Mouse (Mus musculus): Measurements from ENCODE around the gene Aym1. TPM values are rescaled to one million over a fixed set of nuclear protein-coding genes. Genes with fewer than 3 reads are reported as not detected.

The Aym1 gene
- total and polyA plus RNA-seq, 2 experiments from 2014 or later = not detected

- DNase-seq (ENCODE audit: low spot score) (peak; percentile 77), ATAC-seq (peak; percentile 76)
- WGBS = 20% methylated on average over 3 of the region's 3 CpGs
- Histone ChIP-seq H3K4me3 (ENCODE audit: low read length) (no peak overlapping the region), H3K9me3 (ENCODE audit: low read length) (no peaks in the 10 kb centered on the region), H3K27me3 (ENCODE audit: insufficient read depth, low read length) (0 out of 2 replicates have a peak, but pooled peaks cover under 1% of the 10 kb centered on the region), H3K4me1 (ENCODE audit: insufficient read depth, low read length) (peaks cover 8% of the 10 kb centered on the region; the same call in 1 of the 2 replicates), H3K4me2 (ENCODE audit: low read depth, low read length) (no peak overlapping the region), H3K36me3 (ENCODE audit: insufficient read depth, low read length) (no peaks in the 10 kb centered on the region), H3K27ac (0 out of 2 replicates have a peak overlapping the region, but pooled peaks have one; percentile 32), H3K9ac (replicated peaks; ENCODE audit: low read length) (no peak overlapping the region)
- TF ChIP-seq CTCF (IDR thresholded peaks at IDR 0.05; ENCODE audit: low read depth) = no peak
Observed at GRCm38 (mm10) chr5:113351768-113352167, 5.3 kb upstream of the Aym1 start.

DNA sequence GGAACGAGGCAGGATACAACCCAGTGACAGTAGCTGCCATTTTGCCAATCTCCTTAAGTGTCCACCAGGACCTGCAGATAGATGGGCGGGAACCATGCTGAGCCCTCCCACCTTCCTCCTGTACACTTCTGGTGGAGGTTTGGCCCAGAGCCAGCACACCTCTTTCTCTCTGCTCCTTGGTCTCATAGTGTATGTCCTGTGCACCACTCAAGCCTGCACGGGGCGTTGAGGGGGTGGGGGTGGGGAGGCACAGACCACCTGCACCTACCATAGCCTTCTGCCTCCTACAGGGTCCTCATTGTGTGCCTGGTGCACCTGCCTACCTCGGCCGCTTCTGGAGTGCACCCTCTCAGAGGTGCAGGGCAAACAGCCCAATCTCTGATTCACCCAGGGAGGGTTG is 4.5 kb upstream of the Aym1 start:
- Histone ChIP-seq H3K36me3 (ENCODE audit: insufficient read depth, low read length) (no peaks in the 10 kb centered on the region), H3K27me3 (ENCODE audit: insufficient read depth, low read length) (no peaks in the 10 kb centered on the region), H3K9ac (replicated peaks; ENCODE audit: low read length) (no peak overlapping the region), H3K4me2 (ENCODE audit: low read depth, low read length) (no peak overlapping the region), H3K27ac (no peak overlapping the region), H3K4me1 (ENCODE audit: insufficient read depth, low read length) (peaks cover 8% of the 10 kb centered on the region; the same call in 1 of the 2 replicates), H3K9me3 (ENCODE audit: low read length) (no peaks in the 10 kb centered on the region), H3K4me3 (ENCODE audit: low read length) (no peak overlapping the region)
- no peak for TF ChIP-seq CTCF (IDR thresholded peaks at IDR 0.05; ENCODE audit: low read depth)
- DNase-seq (ENCODE audit: low spot score) (no peak), ATAC-seq (no peak)
- WGBS = 47% methylated on average over 6 of the region's 6 CpGs

GRCm38 (mm10) chr5:113354311-113354710 is 2.8 kb upstream of the Aym1 start:
- H3K27me3 ChIP-seq (ENCODE audit: insufficient read depth, low read length) = no peaks in the 10 kb centered on the region
- DNase-seq (ENCODE audit: low spot score) = no peak
- H3K36me3 ChIP-seq (ENCODE audit: insufficient read depth, low read length) = no peaks in the 10 kb centered on the region
- no peaks in the 10 kb centered on the region for H3K4me1 ChIP-seq (ENCODE audit: insufficient read depth, low read length)
- no peak for ATAC-seq
- no peak overlapping the region for H3K4me3 ChIP-seq (ENCODE audit: low read length)
- no peak overlapping the region for H3K9ac ChIP-seq (replicated peaks; ENCODE audit: low read length)
- WGBS = 43% methylated on average over 16 of the region's 16 CpGs
- no peak overlapping the region for H3K4me2 ChIP-seq (ENCODE audit: low read depth, low read length)
- no peaks in the 10 kb centered on the region for H3K9me3 ChIP-seq (ENCODE audit: low read length)
- no peak for TF ChIP-seq CTCF (IDR thresholded peaks at IDR 0.05; ENCODE audit: low read depth)
- H3K27ac ChIP-seq = no peak overlapping the region

DNA sequence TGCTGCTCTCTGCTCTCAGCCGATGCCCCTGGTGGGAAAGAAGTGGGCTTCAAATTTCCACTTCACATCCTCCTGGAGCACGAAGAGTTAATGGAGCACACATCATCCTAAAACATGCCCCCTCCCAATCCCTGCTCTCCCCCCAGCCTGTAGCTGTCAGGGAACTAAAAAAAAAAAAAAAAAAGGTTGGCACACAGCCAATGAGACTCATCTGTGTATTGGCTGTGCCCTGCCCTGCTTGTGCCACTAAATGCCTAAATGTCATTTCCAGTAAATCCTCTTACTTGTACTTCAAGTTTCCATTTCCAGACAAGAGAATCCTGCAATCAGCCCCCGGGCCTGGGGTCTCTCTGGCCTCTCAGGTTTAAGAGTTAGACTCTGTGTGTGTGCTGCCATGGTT is 562 bp downstream of the Aym1 start:
- no peaks in the 10 kb centered on the region for H3K9me3 ChIP-seq (ENCODE audit: low read length)
- peak; percentile 56 for DNase-seq (ENCODE audit: low spot score)
- no peak overlapping the region for H3K27ac ChIP-seq
- no peaks in the 10 kb centered on the region for H3K27me3 ChIP-seq (ENCODE audit: insufficient read depth, low read length)
- H3K9ac ChIP-seq (replicated peaks; ENCODE audit: low read length) = no peak overlapping the region
- no peak for ATAC-seq
- H3K4me3 ChIP-seq (ENCODE audit: low read length) = no peak overlapping the region
- H3K36me3 ChIP-seq (ENCODE audit: insufficient read depth, low read length) = no peaks in the 10 kb centered on the region
- TF ChIP-seq CTCF (IDR thresholded peaks at IDR 0.05; ENCODE audit: low read depth) = no peak
- WGBS = 32% methylated on average over 3 of the region's 3 CpGs
- no peaks in the 10 kb centered on the region for H3K4me1 ChIP-seq (ENCODE audit: insufficient read depth, low read length)
- H3K4me2 ChIP-seq (ENCODE audit: low read depth, low read length) = no peak overlapping the region

DNA sequence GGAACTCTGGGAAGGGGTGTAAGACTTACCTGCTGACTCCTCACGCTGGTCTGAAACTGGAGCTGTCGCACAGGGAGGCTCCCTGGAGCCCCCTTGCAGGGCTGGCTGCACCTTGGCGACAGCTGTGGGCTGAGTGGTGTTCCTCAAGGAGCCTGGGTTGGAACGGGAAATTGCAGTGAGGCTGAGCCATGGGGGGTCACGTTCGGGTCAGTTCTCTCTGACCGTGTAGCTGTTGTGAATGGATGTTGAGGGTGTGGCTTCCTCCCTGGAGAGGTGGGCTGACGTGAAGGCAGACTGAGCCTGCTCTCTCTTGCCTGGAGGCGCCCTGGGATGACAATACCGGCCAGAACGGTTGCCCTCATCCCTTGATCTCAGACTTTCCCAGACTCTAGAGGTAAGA is 1.7 kb downstream of the Aym1 start:
- Histone ChIP-seq H3K9me3 (ENCODE audit: low read length) (no peaks in the 10 kb centered on the region), H3K27me3 (ENCODE audit: insufficient read depth, low read length) (no peaks in the 10 kb centered on the region), H3K27ac (no peak overlapping the region), H3K36me3 (ENCODE audit: insufficient read depth, low read length) (no peaks in the 10 kb centered on the region), H3K4me1 (ENCODE audit: insufficient read depth, low read length) (no peaks in the 10 kb centered on the region), H3K9ac (replicated peaks; ENCODE audit: low read length) (no peak overlapping the region), H3K4me2 (ENCODE audit: low read depth, low read length) (no peak overlapping the region), H3K4me3 (ENCODE audit: low read length) (no peak overlapping the region)
- ATAC-seq (no peak), DNase-seq (ENCODE audit: low spot score) (no peak)
- no peak for TF ChIP-seq CTCF (IDR thresholded peaks at IDR 0.05; ENCODE audit: low read depth)
- 13% methylated on average over 11 of the region's 11 CpGs for WGBS

DNA sequence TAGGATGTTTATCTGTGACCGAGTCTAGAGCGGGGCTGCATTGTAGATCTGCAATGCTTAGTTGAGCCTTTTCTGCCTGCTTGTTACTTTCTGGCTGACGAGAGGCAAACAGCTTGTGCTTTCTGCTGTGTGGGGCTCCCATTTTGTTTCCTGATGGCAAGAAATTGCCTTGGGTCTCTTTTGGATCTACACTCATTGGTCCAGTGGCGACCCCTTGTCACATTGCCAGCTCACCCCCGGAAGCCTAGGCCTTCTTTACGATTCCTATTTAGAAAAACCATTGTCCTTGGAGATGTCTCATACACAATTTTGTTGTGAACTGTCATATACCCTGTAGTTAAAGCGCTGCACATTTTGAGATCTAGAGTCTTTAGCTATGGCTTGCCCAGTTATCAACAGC is 4.2 kb downstream of the Aym1 start:
- H3K27ac ChIP-seq = no peak overlapping the region
- no peak overlapping the region for H3K4me3 ChIP-seq (ENCODE audit: low read length)
- no peak overlapping the region for H3K4me2 ChIP-seq (ENCODE audit: low read depth, low read length)
- H3K9me3 ChIP-seq (ENCODE audit: low read length) = no peaks in the 10 kb centered on the region
- no peak for DNase-seq (ENCODE audit: low spot score)
- no peak overlapping the region for H3K9ac ChIP-seq (replicated peaks; ENCODE audit: low read length)
- H3K4me1 ChIP-seq (ENCODE audit: insufficient read depth, low read length) = no peaks in the 10 kb centered on the region
- ATAC-seq = no peak
- H3K27me3 ChIP-seq (ENCODE audit: insufficient read depth, low read length) = no peaks in the 10 kb centered on the region
- no peaks in the 10 kb centered on the region for H3K36me3 ChIP-seq (ENCODE audit: insufficient read depth, low read length)
- TF ChIP-seq CTCF (IDR thresholded peaks at IDR 0.05; ENCODE audit: low read depth) = no peak
- WGBS = 66% methylated on average over 7 of the region's 7 CpGs

DNA sequence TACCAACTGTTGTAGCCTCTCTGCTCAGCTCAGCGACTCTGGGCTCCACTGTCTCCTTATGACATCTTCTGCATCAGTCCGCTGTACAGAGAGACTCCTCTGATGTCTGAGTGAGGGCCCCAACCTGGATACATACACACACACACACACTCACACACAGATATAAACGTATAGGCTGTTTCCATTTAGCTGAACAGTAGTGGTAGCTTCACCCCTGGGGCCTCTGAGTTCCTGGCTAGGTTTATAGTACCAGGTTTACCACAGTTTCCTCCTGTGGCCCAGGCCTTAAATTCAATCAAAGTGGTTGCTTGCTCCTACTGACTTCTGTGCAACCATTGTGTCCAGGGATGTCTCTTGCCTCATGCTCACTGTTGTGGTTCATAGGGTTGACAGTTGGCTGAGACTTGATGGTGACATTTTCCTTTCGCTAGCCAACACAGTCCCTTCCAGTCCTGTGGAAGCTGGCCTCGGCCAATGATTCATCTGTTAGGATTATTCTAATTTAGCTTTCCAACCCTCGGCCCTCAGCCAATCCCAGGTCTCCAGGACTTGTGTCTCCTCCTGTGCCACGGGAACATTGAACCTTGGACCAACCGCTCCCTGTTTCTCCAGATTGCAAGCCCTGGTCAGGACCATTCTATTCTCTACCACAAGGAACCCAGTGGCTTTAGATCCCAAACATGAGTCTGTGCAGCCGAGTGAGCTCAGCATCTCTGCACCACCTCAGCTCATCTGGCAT is 5.3 kb downstream of the Aym1 start:
- DNase-seq (ENCODE audit: low spot score) = no peak

More for the DNA sequence above, 5.3 kb downstream of the Aym1 start:
- 73% methylated on average over 9 of the region's 9 CpGs for WGBS
- Histone ChIP-seq H3K27ac (no peak overlapping the region), H3K36me3 (ENCODE audit: insufficient read depth, low read length) (no peaks in the 10 kb centered on the region), H3K9me3 (ENCODE audit: low read length) (no peaks in the 10 kb centered on the region), H3K4me1 (ENCODE audit: insufficient read depth, low read length) (no peaks in the 10 kb centered on the region), H3K9ac (replicated peaks; ENCODE audit: low read length) (no peak overlapping the region), H3K27me3 (ENCODE audit: insufficient read depth, low read length) (no peaks in the 10 kb centered on the region), H3K4me3 (ENCODE audit: low read length) (no peak overlapping the region), H3K4me2 (ENCODE audit: low read depth, low read length) (no peak overlapping the region)
- no peak for TF ChIP-seq CTCF (IDR thresholded peaks at IDR 0.05; ENCODE audit: low read depth)
- ATAC-seq = no peak

Measured in hindbrain, postnatal 0 days (tissue).